Mouse (Mus musculus) C2C12 (cell line): ENCODE data around the gene Rdm1.

Source experiments
- CEBPB ChIP-seq: IDR thresholded peaks from one replicate; pipeline ENCODE4 v1.6.1; 2011; ENCODE audit warnings: low read depth, mild to moderate bottlenecking, control low read depth, moderate library complexity
- CTCF ChIP-seq: IDR thresholded peaks from one replicate; pipeline ENCODE4 v1.5.1; 2011; ENCODE audit not compliant: control insufficient read depth, insufficient read depth, insufficient read length
- MAX ChIP-seq: IDR thresholded peaks from one replicate; pipeline ENCODE4 v1.6.1; 2011; ENCODE audit warnings: mild to moderate bottlenecking, control low read depth
- MYOD1 ChIP-seq: IDR thresholded peaks from one replicate; pipeline ENCODE4 v1.6.1; 2011; ENCODE audit warnings: low read depth; ENCODE audit not compliant: control insufficient read depth, insufficient read length
- MYOG ChIP-seq: IDR thresholded peaks from one replicate; pipeline ENCODE4 v1.6.1; 2011; ENCODE audit not compliant: control insufficient read depth, insufficient read length; ENCODE audit errors: extremely low read depth
- USF1 ChIP-seq: IDR thresholded peaks from one replicate; pipeline ENCODE4 v1.6.1; 2011; ENCODE audit warnings: low read depth, mild to moderate bottlenecking, control low read depth, moderate library complexity

- TF ChIP-seq CTCF = no peak
- TF ChIP-seq USF1 = no peak
- no peak for TF ChIP-seq MYOG
- no peak for TF ChIP-seq CEBPB
- TF ChIP-seq MAX = no peak
- no peak for TF ChIP-seq MYOD1
Observed at GRCm38 (mm10) chr11:101679907-101680306, 52.9 kb downstream of the Rdm1 start.
